Mouse (Mus musculus) G1E (cell line): ENCODE results near the gene Pcnx3. TPM values are rescaled to one million over a fixed set of nuclear protein-coding genes. Genes with fewer than 3 reads are reported as not detected.

ENCODE experiments used
- ATAC-seq: 2 replicates; pipeline ENCODE4 v1.8.0; 2016; ENCODE audit warnings: mild to moderate bottlenecking; ENCODE audit not compliant: insufficient number of reproducible peaks, poor library complexity, low FRiP score, severe bottlenecking; ENCODE audit errors: extremely low read depth
- DNase-seq: peaks from one replicate; pipeline ENCODE4 v3.0.0; 2012; ENCODE audit warnings: low spot score
- H3K27me3 ChIP-seq: 2 replicates; pipeline ENCODE4 v1.6.1; 2012; ENCODE audit warnings: mild to moderate bottlenecking, low read length, inconsistent platforms; ENCODE audit not compliant: insufficient read depth
- H3K36me3 ChIP-seq: replicated peaks from 2 replicates; pipeline ENCODE3; 2012; ENCODE audit warnings: mild to moderate bottlenecking, inconsistent platforms
- H3K4me1 ChIP-seq: 2 replicates; pipeline ENCODE4 v1.6.1; 2012; ENCODE audit warnings: low read depth, low read length, inconsistent platforms, mixed read lengths; ENCODE audit not compliant: insufficient read depth
- H3K4me3 ChIP-seq: 2 replicates; pipeline ENCODE4 v1.5.1; 2012; ENCODE audit warnings: low read depth, mild to moderate bottlenecking, inconsistent platforms, low read length, moderate library complexity, mixed read lengths
- H3K9me3 ChIP-seq: replicated peaks from 2 replicates; pipeline ENCODE4 v1.6.1; 2012; ENCODE audit warnings: inconsistent platforms
- CTCF ChIP-seq: IDR thresholded peaks from 2 replicates; pipeline ENCODE4 v1.5.1; 2012; ENCODE audit warnings: low read depth, low read length, inconsistent platforms, mixed read lengths
- GATA1 ChIP-seq: IDR thresholded peaks from 2 replicates; pipeline ENCODE4 v1.6.1; 2012; ENCODE audit warnings: borderline replicate concordance, low read length, inconsistent platforms, mixed read lengths
- GATA2 ChIP-seq: IDR thresholded peaks from 2 replicates; pipeline ENCODE4 v1.6.1; 2012; ENCODE audit warnings: low read depth, low read length, inconsistent platforms, borderline replicate concordance
- POLR2AphosphoS5 ChIP-seq: IDR thresholded peaks from 2 replicates; pipeline ENCODE4 v1.6.1; 2012; ENCODE audit warnings: low read depth, low read length, inconsistent platforms; ENCODE audit not compliant: insufficient replicate concordance
- TAL1 ChIP-seq: conservative IDR thresholded peaks from 2 replicates; pipeline ENCODE4 v1.6.1; 2012; ENCODE audit warnings: low read depth, low read length, inconsistent platforms, mixed read lengths
- polyA plus RNA-seq: library from polyadenylated mRNA; stranded (reverse); fragments of >175 nt; gene quantifications from 2 replicates; pipeline ENCODE4 v1.2.3, GENCODE M21; 2012
- total RNA-seq, 2 experiments: library from RNA; stranded (forward) in 1 of 2; stranded (reverse) in 1 of 2; fragments of 200-1000 nt in 1 of 2; fragments of >200 nt in 1 of 2; fragmentation: Nextera tagmentation in 1 of 2; gene quantifications; 2 replicates each; pipeline ENCODE4 v1.2.3; 2014 to 2017

Pcnx3 gene
- total and polyA plus RNA-seq, 3 experiments, result 13.6 to 178 (median 51.0) TPM

DNA sequence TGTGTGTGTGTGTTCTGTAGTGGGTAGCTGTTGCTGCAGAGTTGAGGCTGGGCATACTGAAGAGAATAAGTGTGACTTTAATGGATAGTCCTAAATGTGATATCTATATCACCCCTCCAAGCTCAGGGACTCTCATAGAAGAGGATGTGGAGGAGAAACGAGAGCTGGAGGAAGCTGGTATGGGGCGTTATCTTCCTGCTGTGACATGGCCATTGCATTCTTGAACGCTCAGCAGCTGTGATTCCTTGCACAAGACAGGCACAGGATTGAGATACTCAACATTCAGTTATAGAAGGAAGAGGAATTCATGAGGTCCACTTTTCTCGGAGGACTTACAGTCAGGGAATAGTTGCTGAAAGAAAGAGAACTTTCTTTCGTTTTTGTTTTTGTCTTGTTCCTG is 66.8 kb downstream of the Pcnx3 start:
- Histone ChIP-seq H3K36me3 (no peaks in the 10 kb centered on the region), H3K27me3 (peaks cover 13% of the 10 kb centered on the region), H3K4me1 (peaks cover 23% of the 10 kb centered on the region), H3K9me3 (no peaks in the 10 kb centered on the region), H3K4me3 (no peak overlapping the region)
- TF ChIP-seq TAL1, result no peak
- TF ChIP-seq GATA1, result no peak
- no peak for TF ChIP-seq CTCF
- TF ChIP-seq GATA2, result no peak
- TF ChIP-seq POLR2AphosphoS5, result no peak
- no peak for ATAC-seq
- DNase-seq, result no peak

DNA sequence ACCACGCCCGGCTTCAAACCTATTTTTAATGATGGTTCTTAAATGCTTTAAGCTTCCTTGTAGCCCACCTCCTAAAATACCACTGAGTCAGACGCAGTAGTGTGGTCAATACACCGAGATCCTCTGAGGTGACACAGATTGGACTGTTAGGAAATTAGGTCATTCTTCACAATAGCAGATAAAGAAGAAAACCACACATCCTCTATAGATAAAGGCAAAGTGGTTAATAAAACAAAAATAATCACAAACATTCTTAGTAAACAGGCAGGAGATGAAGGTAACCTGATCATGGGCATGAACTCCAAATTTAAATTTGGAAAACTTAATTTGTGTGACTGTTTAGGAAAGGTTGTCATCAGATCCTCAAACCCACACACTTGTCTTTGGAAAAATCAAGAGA is 68.7 kb downstream of the Pcnx3 start:
- no peak for DNase-seq
- peaks cover 26% of the 10 kb centered on the region for H3K4me1 ChIP-seq
- H3K27me3 ChIP-seq, result peaks cover 13% of the 10 kb centered on the region; the same call in 1 of the 2 replicates
- no peak for ATAC-seq
- TF ChIP-seq TAL1 (no peak), GATA2 (no peak), POLR2AphosphoS5 (no peak), GATA1 (no peak), CTCF (no peak)
- no peak overlapping the region for H3K4me3 ChIP-seq
- H3K9me3 ChIP-seq, result no peaks in the 10 kb centered on the region
- no peaks in the 10 kb centered on the region for H3K36me3 ChIP-seq

- Histone ChIP-seq H3K4me3 (no peak overlapping the region), H3K27me3 (no peaks in the 10 kb centered on the region), H3K4me1 (peaks cover 50% of the 10 kb centered on the region), H3K36me3 (no peaks in the 10 kb centered on the region), H3K9me3 (no peaks in the 10 kb centered on the region)
- ATAC-seq, result no peak
- DNase-seq, result no peak
- TF ChIP-seq POLR2AphosphoS5 (no peak), TAL1 (no peak), CTCF (no peak), GATA1 (no peak)
Observed at GRCm38 (mm10) chr19:5614953-5615352, 73.8 kb downstream of the Pcnx3 start.

Other genes starting within 250 kb of the Pcnx3 start
Only the 20 nearest of the 26 such genes appear.
- gene Efemp2, start 215.0 kb downstream of the Pcnx3 start, total RNA-seq (2014; fragmentation: Nextera tagmentation), result 4.1 and 6.7 TPM in 2 replicates
- gene Efemp2, start 215.0 kb downstream of the Pcnx3 start, total RNA-seq (2017), result 4.6 and 6.6 TPM in 2 replicates
- 3.0 and 3.1 TPM in 2 replicates for gene Efemp2, start 215.0 kb downstream of the Pcnx3 start, polyA plus RNA-seq
- gene Mus81, start 200.5 kb downstream of the Pcnx3 start, total RNA-seq (2014; fragmentation: Nextera tagmentation), result 16.8 and 38.0 TPM in 2 replicates
- gene Mus81, start 200.5 kb downstream of the Pcnx3 start, total RNA-seq (2017), result 16.0 and 22.9 TPM in 2 replicates
- 17.1 and 19.5 TPM in 2 replicates for gene Mus81, start 200.5 kb downstream of the Pcnx3 start, polyA plus RNA-seq
- 1,228 and 1,288 TPM in 2 replicates for gene Cfl1, start 198.5 kb downstream of the Pcnx3 start, total RNA-seq (2014; fragmentation: Nextera tagmentation)
- gene Cfl1, start 198.5 kb downstream of the Pcnx3 start, total RNA-seq (2017), result 1,086 and 1,192 TPM in 2 replicates
- gene Cfl1, start 198.5 kb downstream of the Pcnx3 start, polyA plus RNA-seq, result 853 and 1,308 TPM in 2 replicates
- gene 1700020D05Rik, start 185.1 kb downstream of the Pcnx3 start, total RNA-seq (2014; fragmentation: Nextera tagmentation), result 0.73 and 4.0 TPM in 2 replicates
- 2.1 and 2.7 TPM in 2 replicates for gene 1700020D05Rik, start 185.1 kb downstream of the Pcnx3 start, total RNA-seq (2017)
- gene 1700020D05Rik, start 185.1 kb downstream of the Pcnx3 start, polyA plus RNA-seq, result 0.12 and 0.36 TPM in 2 replicates
- gene Snx32, start 178.4 kb downstream of the Pcnx3 start, total RNA-seq (2014; fragmentation: Nextera tagmentation), result 9.8 and 12.6 TPM in 2 replicates
- 12.0 and 13.3 TPM in 2 replicates for gene Snx32, start 178.4 kb downstream of the Pcnx3 start, total RNA-seq (2017)
- 1.6 and 2.0 TPM in 2 replicates for gene Snx32, start 178.4 kb downstream of the Pcnx3 start, polyA plus RNA-seq
- gene Ovol1, start 128.3 kb downstream of the Pcnx3 start, total RNA-seq (2014; fragmentation: Nextera tagmentation), result not detected in 2 replicates
- gene Ovol1, start 128.3 kb downstream of the Pcnx3 start, total RNA-seq (2017), result 0.05 and 0.06 TPM in 2 replicates
- gene Ovol1, start 128.3 kb downstream of the Pcnx3 start, polyA plus RNA-seq, result not detected in 2 replicates
- 8.5 and 11.0 TPM in 2 replicates for gene Ap5b1, start 120.9 kb downstream of the Pcnx3 start, total RNA-seq (2014; fragmentation: Nextera tagmentation)
- 5.5 and 6.5 TPM in 2 replicates for gene Ap5b1, start 120.9 kb downstream of the Pcnx3 start, total RNA-seq (2017)
- gene Ap5b1, start 120.9 kb downstream of the Pcnx3 start, polyA plus RNA-seq, result 15.5 and 16.4 TPM in 2 replicates
- 19.7 and 30.8 TPM in 2 replicates for gene Rnaseh2c, start 87.0 kb downstream of the Pcnx3 start, total RNA-seq (2014; fragmentation: Nextera tagmentation)
- gene Rnaseh2c, start 87.0 kb downstream of the Pcnx3 start, total RNA-seq (2017), result 75.5 and 103 TPM in 2 replicates
- 277 and 315 TPM in 2 replicates for gene Rnaseh2c, start 87.0 kb downstream of the Pcnx3 start, polyA plus RNA-seq
- gene Kat5, start 78.7 kb downstream of the Pcnx3 start, total RNA-seq (2014; fragmentation: Nextera tagmentation), result 40.1 and 43.0 TPM in 2 replicates
- 100 and 106 TPM in 2 replicates for gene Kat5, start 78.7 kb downstream of the Pcnx3 start, total RNA-seq (2017)
- 81.9 and 86.0 TPM in 2 replicates for gene Kat5, start 78.7 kb downstream of the Pcnx3 start, polyA plus RNA-seq
- gene Rela, start 51.4 kb downstream of the Pcnx3 start, total RNA-seq (2014; fragmentation: Nextera tagmentation), result 43.2 and 60.7 TPM in 2 replicates
- 33.0 and 37.9 TPM in 2 replicates for gene Rela, start 51.4 kb downstream of the Pcnx3 start, total RNA-seq (2017)
- 77.0 and 108 TPM in 2 replicates for gene Rela, start 51.4 kb downstream of the Pcnx3 start, polyA plus RNA-seq
- gene Sipa1, start 25.2 kb downstream of the Pcnx3 start, total RNA-seq (2014; fragmentation: Nextera tagmentation), result 14.9 and 33.7 TPM in 2 replicates
- 10.3 and 13.5 TPM in 2 replicates for gene Sipa1, start 25.2 kb downstream of the Pcnx3 start, total RNA-seq (2017)
- 88.4 and 107 TPM in 2 replicates for gene Sipa1, start 25.2 kb downstream of the Pcnx3 start, polyA plus RNA-seq
- 18.3 and 23.3 TPM in 2 replicates for gene Map3k11, start 166 bp downstream of the Pcnx3 start, total RNA-seq (2014; fragmentation: Nextera tagmentation)
- 22.2 and 22.8 TPM in 2 replicates for gene Map3k11, start 166 bp downstream of the Pcnx3 start, total RNA-seq (2017)
- gene Map3k11, start 166 bp downstream of the Pcnx3 start, polyA plus RNA-seq, result 145 and 163 TPM in 2 replicates
- gene Kcnk7, start 15.5 kb upstream of the Pcnx3 start, total RNA-seq (2014; fragmentation: Nextera tagmentation), result not detected in 2 replicates
- not detected in 2 replicates for gene Kcnk7, start 15.5 kb upstream of the Pcnx3 start, total RNA-seq (2017)
- 0.07 and 0.10 TPM in 2 replicates for gene Kcnk7, start 15.5 kb upstream of the Pcnx3 start, polyA plus RNA-seq
- 20.8 and 34.1 TPM in 2 replicates for gene Ehbp1l1, start 37.4 kb upstream of the Pcnx3 start, total RNA-seq (2014; fragmentation: Nextera tagmentation)
- gene Ehbp1l1, start 37.4 kb upstream of the Pcnx3 start, total RNA-seq (2017), result 45.5 and 45.7 TPM in 2 replicates
- gene Ehbp1l1, start 37.4 kb upstream of the Pcnx3 start, polyA plus RNA-seq, result 85.9 and 88.3 TPM in 2 replicates
- 20.0 and 23.4 TPM in 2 replicates for gene Fam89b, start 40.7 kb upstream of the Pcnx3 start, total RNA-seq (2014; fragmentation: Nextera tagmentation)
- gene Fam89b, start 40.7 kb upstream of the Pcnx3 start, total RNA-seq (2017), result 21.9 and 27.8 TPM in 2 replicates
- gene Fam89b, start 40.7 kb upstream of the Pcnx3 start, polyA plus RNA-seq, result 56.7 and 58.5 TPM in 2 replicates
- gene Ltbp3, start 52.0 kb upstream of the Pcnx3 start, total RNA-seq (2014; fragmentation: Nextera tagmentation), result not detected in 2 replicates
- gene Ltbp3, start 52.0 kb upstream of the Pcnx3 start, total RNA-seq (2017), result 0.17 and 0.22 TPM in 2 replicates
- gene Ltbp3, start 52.0 kb upstream of the Pcnx3 start, polyA plus RNA-seq, result 0.13 TPM in 1 of 2 replicates, not detected in the other
- 27.7 and 37.5 TPM in 2 replicates for gene Scyl1, start 82.5 kb upstream of the Pcnx3 start, total RNA-seq (2014; fragmentation: Nextera tagmentation)
- 40.3 and 41.2 TPM in 2 replicates for gene Scyl1, start 82.5 kb upstream of the Pcnx3 start, total RNA-seq (2017)
- gene Scyl1, start 82.5 kb upstream of the Pcnx3 start, polyA plus RNA-seq, result 65.6 and 72.6 TPM in 2 replicates
- 8.9 and 15.1 TPM in 2 replicates for gene Frmd8, start 186.4 kb upstream of the Pcnx3 start, total RNA-seq (2014; fragmentation: Nextera tagmentation)
- 14.5 and 15.2 TPM in 2 replicates for gene Frmd8, start 186.4 kb upstream of the Pcnx3 start, total RNA-seq (2017)
- 21.0 and 21.9 TPM in 2 replicates for gene Frmd8, start 186.4 kb upstream of the Pcnx3 start, polyA plus RNA-seq
- gene Slc25a45, start 188.9 kb upstream of the Pcnx3 start, total RNA-seq (2014; fragmentation: Nextera tagmentation), result 3.5 and 6.4 TPM in 2 replicates
- 10.9 and 12.5 TPM in 2 replicates for gene Slc25a45, start 188.9 kb upstream of the Pcnx3 start, total RNA-seq (2017)
- gene Slc25a45, start 188.9 kb upstream of the Pcnx3 start, polyA plus RNA-seq, result 0.68 and 0.93 TPM in 2 replicates
- 0.90 and 2.1 TPM in 2 replicates for gene Tigd3, start 205.2 kb upstream of the Pcnx3 start, total RNA-seq (2014; fragmentation: Nextera tagmentation)
- gene Tigd3, start 205.2 kb upstream of the Pcnx3 start, total RNA-seq (2017), result 2.0 and 2.4 TPM in 2 replicates
- 0.70 and 1.0 TPM in 2 replicates for gene Tigd3, start 205.2 kb upstream of the Pcnx3 start, polyA plus RNA-seq